Mouse (Mus musculus) lung, postnatal 0 days (tissue): Measurements from ENCODE around the gene Klf11. TPM values are rescaled to one million over a fixed set of nuclear protein-coding genes. Genes with fewer than 3 reads are reported as not detected.

Experiments
- ATAC-seq: fragments of 200-750 bp; cut with Nextera tagmentation; 2 replicates; pipeline ENCODE4 v1.8.0; 2017; ENCODE audit warnings: moderate library complexity
- DNase-seq: peaks from one replicate; pipeline ENCODE4 v3.0.0-alpha.2; 2016; ENCODE audit warnings: low spot score
- H3K27ac ChIP-seq: fragments of 300-500 bp; sonication (generic); 2 replicates; pipeline ENCODE4 v1.5.1; 2014; ENCODE audit warnings: antibody characterized with exemption, mild to moderate bottlenecking, low read length, mixed read lengths
- H3K27me3 ChIP-seq: fragments of 300-500 bp; sonication (generic); replicated peaks from 2 replicates; pipeline ENCODE4 v1.6.1; 2014; ENCODE audit warnings: low read length, mixed read lengths; ENCODE audit not compliant: insufficient read depth
- H3K36me3 ChIP-seq: fragments of 300-500 bp; sonication (generic); 2 replicates; pipeline ENCODE4 v1.6.1; 2014; ENCODE audit warnings: low read length, mixed read lengths; ENCODE audit not compliant: insufficient read depth
- H3K4me1 ChIP-seq: fragments of 300-500 bp; sonication (generic); 2 replicates; pipeline ENCODE4 v1.6.1; 2014; ENCODE audit warnings: antibody characterized with exemption, low read depth, low read length, mixed read lengths; ENCODE audit not compliant: insufficient read depth
- H3K4me2 ChIP-seq: fragments of 300-500 bp; sonication (generic); replicated peaks from 2 replicates; pipeline ENCODE4 v1.6.1; 2014; ENCODE audit warnings: low read depth, mild to moderate bottlenecking, low read length, moderate library complexity, mixed read lengths
- H3K4me3 ChIP-seq: fragments of 300-500 bp; sonication (generic); 2 replicates; pipeline ENCODE4 v1.5.1; 2014; ENCODE audit warnings: low read depth, low read length
- H3K9ac ChIP-seq: fragments of 300-500 bp; sonication (generic); replicated peaks from 2 replicates; pipeline ENCODE4 v1.6.1; 2014; ENCODE audit warnings: low read depth, mild to moderate bottlenecking
- H3K9me3 ChIP-seq: fragments of 300-500 bp; sonication (generic); 2 replicates; pipeline ENCODE4 v1.6.1; 2016; ENCODE audit warnings: low read length, mixed read lengths
- CTCF ChIP-seq: IDR thresholded peaks from 2 replicates; pipeline ENCODE4 v1.5.1; 2016; ENCODE audit warnings: antibody characterized with exemption, mild to moderate bottlenecking
- EP300 ChIP-seq: IDR thresholded peaks from 2 replicates; pipeline ENCODE4 v1.6.1; 2016; ENCODE audit warnings: antibody characterized with exemption, mild to moderate bottlenecking, control low read depth
- WGBS: fragments of 180-500 bp; shearing (Covaris S2); extraction: QIAGEN DNeasy Blood & Tissue Kit; methylation state at CpG from one replicate; pipeline ENCODE4 v1.1.7; 2014; 5-methylcytosine and 5-hydroxymethylcytosine counted together
- polyA plus RNA-seq: library from polyadenylated mRNA; unstranded; fragments of >200 nt; fragmentation: Nextera tagmentation; extraction: Ambion mirVana; gene quantifications from 2 replicates; pipeline ENCODE4 v1.2.1, GENCODE M21; 2015

Gene Klf11
- polyA plus RNA-seq, 1 experiment from 2014 or later: 22.1 TPM

- H3K9ac ChIP-seq: no peak overlapping the region
- DNase-seq: no peak
- H3K4me1 ChIP-seq: 0 out of 2 replicates have a peak, but pooled peaks cover 1% of the 10 kb centered on the region
- no peaks in the 10 kb centered on the region for H3K27me3 ChIP-seq
- H3K4me2 ChIP-seq: no peak overlapping the region
- TF ChIP-seq EP300: no peak
- TF ChIP-seq CTCF: no peak
- 79% methylated on average over 4 of the region's 4 CpGs for WGBS
- H3K9me3 ChIP-seq: no peaks in the 10 kb centered on the region
- no peak overlapping the region for H3K27ac ChIP-seq
- H3K36me3 ChIP-seq: peaks cover 21% of the 10 kb centered on the region
- no peak for ATAC-seq
- no peak overlapping the region for H3K4me3 ChIP-seq
Observed at GRCm38 (mm10) chr12:24661100-24661499, 10.0 kb downstream of the Klf11 start.

DNA sequence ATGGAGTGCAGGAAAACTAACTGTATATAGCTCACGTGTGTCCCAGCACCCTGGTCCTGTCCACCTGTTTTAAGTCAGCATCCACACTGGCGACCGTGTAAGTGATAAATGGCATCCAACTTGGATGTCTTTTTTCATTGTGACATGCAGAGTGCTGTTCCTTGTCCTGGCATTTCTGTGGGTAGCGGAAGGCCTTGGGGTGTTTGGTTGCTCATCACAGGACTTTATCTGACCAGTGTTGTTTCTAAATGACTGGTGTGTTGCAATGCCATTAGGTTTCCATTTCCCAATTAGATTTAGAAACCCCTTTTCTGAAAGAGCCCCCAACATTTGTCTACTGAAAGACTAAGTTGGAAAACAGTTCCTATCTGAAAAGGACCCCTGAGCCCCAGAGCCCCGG, 11.1 kb downstream of the Klf11 start:
- no peak overlapping the region for H3K4me3 ChIP-seq
- no peaks in the 10 kb centered on the region for H3K9me3 ChIP-seq
- H3K36me3 ChIP-seq: peaks cover 14% of the 10 kb centered on the region
- no peak overlapping the region for H3K9ac ChIP-seq
- no peaks in the 10 kb centered on the region for H3K27me3 ChIP-seq
- no peak overlapping the region for H3K27ac ChIP-seq
- 89% methylated on average over 5 of the region's 5 CpGs for WGBS
- H3K4me1 ChIP-seq: no peaks in the 10 kb centered on the region
- ATAC-seq (no peak), DNase-seq (no peak)
- no peak overlapping the region for H3K4me2 ChIP-seq
- TF ChIP-seq CTCF: no peak
- TF ChIP-seq EP300: no peak

DNA sequence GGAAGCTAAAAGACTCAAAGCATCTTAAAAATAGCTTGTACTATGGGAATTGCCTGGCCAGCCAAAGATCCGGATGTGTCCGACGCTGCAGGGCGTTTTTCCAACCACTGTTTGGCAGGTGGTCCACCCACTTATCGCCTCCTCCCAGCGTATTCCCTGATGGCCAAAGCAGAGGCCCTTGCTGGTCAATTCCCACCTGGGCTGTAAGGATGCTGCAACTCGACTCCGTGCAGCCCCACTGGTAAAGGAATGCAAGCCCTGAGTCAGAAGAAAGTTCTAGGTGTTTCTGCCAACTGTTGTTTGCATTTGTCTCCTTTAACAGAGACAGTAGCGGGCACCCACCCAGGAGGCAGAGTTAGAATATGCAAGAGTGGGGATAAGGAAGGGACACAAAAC, 29.0 kb downstream of the Klf11 start:
- Histone ChIP-seq H3K36me3 (no peaks in the 10 kb centered on the region), H3K27me3 (0 out of 2 replicates have a peak, but pooled peaks cover 5% of the 10 kb centered on the region), H3K4me1 (peaks cover 6% of the 10 kb centered on the region; the same call in 1 of the 2 replicates), H3K9ac (no peak overlapping the region), H3K27ac (no peak overlapping the region), H3K9me3 (no peaks in the 10 kb centered on the region), H3K4me3 (peak overlapping the region; percentile 41; the same call in 1 of the 2 replicates), H3K4me2 (peak overlapping the region; percentile 84)
- 16% methylated on average over 9 of the region's 9 CpGs for WGBS
- DNase-seq (peak; percentile 15), ATAC-seq (no peak)
- TF ChIP-seq EP300 (no peak), CTCF (no peak)

DNA sequence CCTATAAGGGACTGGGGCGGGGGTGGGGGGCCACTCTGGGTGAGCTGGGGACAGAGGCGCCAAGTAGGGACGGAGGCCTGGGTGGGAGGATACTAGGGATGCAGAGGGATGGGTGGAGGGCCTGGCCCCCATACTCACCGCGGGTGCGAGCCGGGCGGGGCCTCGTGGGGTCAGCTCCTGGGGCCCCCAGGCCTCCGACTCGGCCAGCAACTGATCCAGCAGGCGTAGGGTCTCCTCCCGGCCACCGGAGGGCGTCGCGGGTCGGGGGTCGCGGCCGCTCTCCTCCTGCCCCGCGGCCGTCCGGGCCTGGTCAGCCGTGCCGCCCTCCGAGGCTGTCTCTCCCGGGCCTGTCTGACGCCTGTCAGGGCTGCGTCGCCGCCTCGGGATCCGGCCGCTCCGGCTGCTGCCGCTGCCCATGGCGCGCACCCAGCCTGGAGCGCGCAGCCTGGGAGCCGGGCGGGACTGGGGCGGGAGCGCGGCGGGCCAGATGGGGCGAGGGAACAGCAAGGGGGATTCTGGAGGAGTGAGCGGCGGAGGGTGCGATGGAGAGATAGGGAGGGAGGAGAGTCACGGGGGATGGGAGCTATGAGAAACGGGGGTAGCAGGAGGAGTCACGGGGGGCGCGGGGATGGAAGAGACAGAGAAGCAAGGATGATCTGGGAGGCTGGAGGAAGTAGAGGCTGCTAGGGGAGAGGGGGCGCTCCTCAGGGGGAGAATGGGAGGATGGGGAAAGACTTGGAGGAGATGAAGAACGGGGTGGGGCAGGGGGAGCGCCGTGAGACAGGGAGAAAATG, 29.6 kb downstream of the Klf11 start:
- Histone ChIP-seq H3K36me3 (no peaks in the 10 kb centered on the region), H3K27me3 (0 out of 2 replicates have a peak, but pooled peaks cover 5% of the 10 kb centered on the region), H3K9me3 (no peaks in the 10 kb centered on the region), H3K4me3 (peak overlapping the region; percentile 41), H3K27ac (no peak overlapping the region), H3K9ac (peak overlapping the region; percentile 23; the same call in 1 of the 2 replicates), H3K4me2 (peak overlapping the region; percentile 84), H3K4me1 (peaks cover 6% of the 10 kb centered on the region; the same call in 1 of the 2 replicates)
- DNase-seq (peak; percentile 29), ATAC-seq (peak; percentile 55)
- WGBS: 4% methylated on average over 37 of the region's 61 CpGs
- no peak for TF ChIP-seq CTCF
- TF ChIP-seq EP300: no peak

GRCm38 (mm10) chr12:24681286-24682023, 30.4 kb downstream of the Klf11 start, which contains the start of gene Cys1:
Cys1 (minus strand) TSS chr12:24681813.
- H3K4me2 ChIP-seq: peak within 1 kb of the TSS; percentile 84
- 3% methylated on average over 20 of the region's 20 CpGs for WGBS
- H3K27ac ChIP-seq: no peak within 1 kb of the TSS
- DNase-seq (peak; percentile 33), ATAC-seq (peak; percentile 30; the same call in 1 of the 2 replicates)
- H3K27me3 ChIP-seq: 0 out of 2 replicates have a peak, but pooled peaks cover 5% of the 10 kb centered on the region
- peak within 1 kb of the TSS; percentile 41 for H3K4me3 ChIP-seq
- H3K36me3 ChIP-seq: no peaks in the 10 kb centered on the region
- peak within 1 kb of the TSS; percentile 23; the same call in 1 of the 2 replicates for H3K9ac ChIP-seq
- H3K9me3 ChIP-seq: no peaks in the 10 kb centered on the region
- TF ChIP-seq EP300: no peak
- TF ChIP-seq CTCF: no peak
- H3K4me1 ChIP-seq: peaks cover 6% of the 10 kb centered on the region; the same call in 1 of the 2 replicates

- DNase-seq: peak; percentile 24
- ATAC-seq: peak; percentile 35; the same call in 1 of the 2 replicates
- H3K4me2 ChIP-seq: no peak overlapping the region
- peaks cover 6% of the 10 kb centered on the region; the same call in 1 of the 2 replicates for H3K4me1 ChIP-seq
- H3K4me3 ChIP-seq: no peak overlapping the region
- 0 out of 2 replicates have a peak, but pooled peaks cover 5% of the 10 kb centered on the region for H3K27me3 ChIP-seq
- TF ChIP-seq EP300 (no peak), CTCF (no peak)
- H3K9me3 ChIP-seq: no peaks in the 10 kb centered on the region
- H3K36me3 ChIP-seq: no peaks in the 10 kb centered on the region
- H3K27ac ChIP-seq: no peak overlapping the region
- WGBS: 25% methylated on average over 8 of the region's 8 CpGs
- no peak overlapping the region for H3K9ac ChIP-seq
Observed at GRCm38 (mm10) chr12:24682563-24682962, 31.5 kb downstream of the Klf11 start.
